Mouse (Mus musculus): Measurements from ENCODE around the gene Slc19a1.

- TF ChIP-seq CTCF (IDR thresholded peaks at IDR 0.05), result no peak
- TF ChIP-seq EP300 (IDR thresholded peaks at IDR 0.05), result no peak
Observed at GRCm38 (mm10) chr10:77089336-77089735, 57.3 kb downstream of the Slc19a1 start.

All from lung, postnatal 0 days (tissue).